Mouse (Mus musculus) CD4-positive naive resting alpha-beta T cell, adult 76 days (primary cell): ENCODE measurements around the gene Vps4b. TPM values are rescaled to one million over a fixed set of nuclear protein-coding genes. Genes with fewer than 3 reads are reported as not detected.

Source experiments
- total RNA-seq: library from RNA; stranded (reverse); gene quantifications from one replicate; pipeline ENCODE4 v1.2.4, GENCODE M21; 2023

Vps4b gene
- 126 TPM for total RNA-seq

DNA sequence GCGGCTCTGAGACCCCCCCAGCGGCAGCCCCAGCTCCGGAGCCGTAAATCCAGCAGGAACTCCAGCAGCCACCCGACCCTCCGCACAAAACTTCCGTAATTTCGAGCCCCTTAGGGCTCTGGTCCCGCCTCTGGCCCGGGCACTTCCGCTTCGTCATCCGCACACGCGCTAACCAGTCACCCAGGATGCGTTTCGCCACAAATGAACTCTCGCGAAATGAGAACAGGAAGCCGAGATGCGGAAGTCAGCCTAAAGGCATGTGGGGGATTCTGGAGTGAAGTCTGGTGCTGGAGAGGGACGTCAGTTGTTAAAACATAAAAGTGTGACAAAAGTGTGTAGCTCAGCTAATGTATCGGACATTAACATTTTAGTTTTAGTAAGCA is at the start of gene Vps4b:
TSS of gene Vps4b (minus strand) at position 187 of the 383 bp plus-strand sequence.

DNA sequence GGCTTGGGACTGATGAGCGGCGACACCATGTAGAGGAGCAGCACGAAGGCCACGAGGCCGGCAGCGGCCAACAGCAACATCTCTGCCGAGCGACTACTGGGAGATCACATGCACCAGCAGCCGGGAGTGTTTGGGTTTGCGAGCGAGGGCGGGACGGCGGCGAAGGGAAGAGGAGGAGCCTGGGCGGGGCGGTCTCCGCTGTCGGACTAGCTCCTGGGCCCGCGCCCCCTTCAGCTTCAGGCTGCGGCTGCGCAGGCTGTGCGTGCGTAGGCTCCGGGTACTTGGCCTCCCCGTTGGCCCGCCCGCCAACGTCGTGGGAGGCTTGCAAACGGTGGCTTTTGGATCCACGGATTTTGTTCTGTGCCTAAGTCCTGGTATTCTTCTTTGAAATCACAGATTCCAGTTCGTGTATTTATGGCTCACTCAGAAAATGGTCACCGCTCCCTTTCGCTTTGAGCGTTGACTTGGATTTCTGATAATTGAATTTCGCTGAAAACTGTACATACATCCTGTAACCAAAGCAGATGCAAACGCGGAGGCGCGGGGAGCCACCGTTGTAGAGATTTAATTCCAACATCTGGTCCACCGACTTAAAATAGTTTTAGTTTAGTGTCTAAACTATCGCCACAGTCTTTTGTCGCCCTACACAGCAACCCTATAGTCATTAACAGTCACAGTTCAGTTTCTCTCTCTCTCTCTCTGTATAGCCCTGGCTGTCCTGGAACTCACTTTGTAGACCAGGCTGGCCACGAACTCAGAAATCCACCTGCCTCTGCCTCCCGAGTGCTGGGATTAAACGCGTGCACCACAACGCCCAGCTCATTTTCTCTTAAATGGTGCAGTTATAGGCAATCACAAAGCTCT is 36.7 kb downstream of the Vps4b start, which contains the start of gene Kdsr:
TSS of gene Kdsr (minus strand) at position 156 of the 864 bp plus-strand sequence.

Other genes starting within 250 kb of the Vps4b start
- 141 TPM for gene Bcl2, start 82.5 kb downstream of the Vps4b start, total RNA-seq
- 40.0 TPM for gene Kdsr, start 37.0 kb downstream of the Vps4b start, total RNA-seq
- gene Serpinb5, start 64.4 kb upstream of the Vps4b start, total RNA-seq = not detected
- gene Serpinb12, start 137.7 kb upstream of the Vps4b start, total RNA-seq = not detected
- gene Serpinb13, start 184.3 kb upstream of the Vps4b start, total RNA-seq = not detected